Mouse (Mus musculus): ENCODE data around the gene Olfr476.
"Not testable (repeated sequence)": the region's sequence is repeated elsewhere in the genome, so short reads cannot be mapped to it uniquely, and the experiment has no call there.

The Olfr476 gene

GRCm38 (mm10) chr7:107964503-107964902 lies at the start of gene Olfr476:
Gene Olfr476 (plus strand): TSS chr7:107964803.
- no peak for DNase-seq

GRCm38 (mm10) chr7:107930146-107930545 lies 34.5 kb upstream of the Olfr476 start, which contains the start of gene Olfr473:
Gene Olfr473 (plus strand): TSS chr7:107930446.
- no peak for DNase-seq

DNA sequence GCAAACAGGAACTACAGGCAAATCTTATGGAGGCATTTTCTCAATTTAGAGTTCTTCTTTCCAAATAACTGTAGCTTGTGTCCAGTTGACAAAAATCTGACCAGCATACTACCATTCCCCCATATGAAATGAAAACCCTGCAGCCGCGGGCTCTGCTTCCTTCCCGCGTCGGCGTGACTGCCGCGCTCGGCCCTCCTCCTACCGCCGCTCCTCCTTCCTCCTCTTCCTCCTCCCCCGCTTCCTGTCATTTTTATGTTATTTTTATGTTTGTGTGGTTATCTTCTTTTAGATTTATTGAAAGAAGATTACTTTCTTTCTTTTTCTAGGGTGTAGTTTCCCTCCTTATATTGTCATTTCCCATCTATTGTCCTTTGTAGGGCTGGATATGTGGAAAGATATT lies 12.1 kb upstream of the Olfr476 start:
- not testable (repeated sequence) for DNase-seq

DNA sequence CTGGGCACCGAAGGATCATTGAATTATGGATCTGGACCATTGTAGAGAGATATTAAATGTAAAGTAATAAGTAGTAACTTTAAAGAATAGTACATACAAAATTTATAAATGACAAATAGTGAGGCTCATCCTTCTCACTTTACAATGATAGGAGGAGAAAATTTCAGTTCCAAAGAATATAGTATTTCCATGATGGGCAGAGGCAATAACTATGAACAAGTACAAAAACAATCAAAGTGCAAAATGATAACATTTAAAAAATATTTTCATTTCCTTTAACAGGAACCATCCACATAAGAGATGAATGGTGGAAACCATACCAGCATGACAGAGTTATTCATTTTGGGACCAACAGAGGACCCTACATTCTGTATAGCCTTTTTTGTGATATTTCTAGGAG lies 10.3 kb upstream of the Olfr476 start, which contains the start of gene Olfr474:
Gene Olfr474, plus strand, starts transcription at position 301 of the 400 bp plus-strand sequence.
- DNase-seq = no peak

DNA sequence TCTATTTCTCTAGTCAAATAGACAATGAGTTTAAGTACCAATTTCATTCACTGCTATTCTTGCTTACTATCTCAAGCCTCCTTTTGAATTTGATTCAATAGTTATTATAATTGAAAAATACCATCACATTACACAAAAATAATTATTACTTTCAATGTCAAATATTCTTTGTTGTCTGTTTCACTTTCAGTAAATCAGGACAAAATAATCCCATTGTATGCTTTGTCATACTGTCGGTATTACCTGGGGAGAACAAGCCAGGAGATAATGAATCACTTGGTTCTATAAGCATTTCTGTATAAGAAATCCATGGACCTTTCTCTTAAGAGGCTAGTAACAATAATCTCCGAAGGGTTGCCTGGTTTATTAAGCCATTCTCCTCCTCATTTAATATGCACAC lies 21.8 kb downstream of the Olfr476 start, which contains the start of gene Olfr477:
Gene Olfr477, plus strand, starts transcription at position 301 of the 400 bp plus-strand sequence.
- no peak for DNase-seq

GRCm38 (mm10) chr7:108014256-108014655 lies 49.7 kb downstream of the Olfr476 start:
- DNase-seq = not testable (repeated sequence)

Data from layer of hippocampus, adult 9-11 months (tissue).